14 mouse cellular contexts compared by ENCODE assay signal in the genomic region with DNA sequence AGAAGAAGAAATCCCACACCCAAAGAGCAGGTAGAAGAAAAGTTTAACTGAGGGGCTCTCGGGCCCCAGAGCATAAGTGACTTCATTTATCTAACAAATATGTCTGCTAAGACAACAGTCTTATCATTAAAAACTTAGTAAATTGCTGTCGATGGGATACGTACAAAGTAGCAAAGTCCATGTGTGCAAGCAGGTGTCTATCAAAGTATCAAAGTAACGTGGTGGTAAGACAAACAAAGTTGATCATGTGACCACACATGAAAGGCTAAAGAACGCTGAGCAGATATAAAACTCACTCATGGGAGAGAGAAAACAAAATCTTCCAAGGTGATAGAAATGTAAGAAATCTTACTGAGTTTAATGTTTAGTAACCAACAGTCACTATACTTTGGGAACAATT.
"Had no signal": no experiment of that assay in that cellular context is flagged by ENCODE, and none has a peak within 500 bp of the region (broad histone marks: within the 10 kb centered on the region; RNA-seq: fewer than 3 reads in every experiment).

No protein-coding gene starts in this region.

- H3K9me3 ChIP-seq: limb, embryonic 12.5 days; midbrain, embryonic 13.5 days; neural tube, embryonic 15.5 days had no signal

- H3K36me3 ChIP-seq: limb, embryonic 12.5 days; midbrain, embryonic 13.5 days; neural tube, embryonic 15.5 days had no signal

- H3K4me2 ChIP-seq: limb, embryonic 12.5 days; midbrain, embryonic 13.5 days; neural tube, embryonic 15.5 days had no signal

- H3K27ac ChIP-seq: limb, embryonic 12.5 days; liver, embryonic 14.5 days; midbrain, embryonic 13.5 days; neural tube, embryonic 15.5 days had no signal

- H3K4me1 ChIP-seq: limb, embryonic 12.5 days; midbrain, embryonic 13.5 days; neural tube, embryonic 15.5 days had no signal

- H3K9ac ChIP-seq: limb, embryonic 12.5 days; liver, embryonic 14.5 days; midbrain, embryonic 13.5 days; neural tube, embryonic 15.5 days had no signal

- H3K27me3 ChIP-seq: limb, embryonic 12.5 days; midbrain, embryonic 13.5 days; neural tube, embryonic 15.5 days had no signal

- ATAC-seq: inflammation-experienced regulatory T-cells, adult 6 months; lung, postnatal 0 days; midbrain, embryonic 13.5 days had no signal

- H3K4me3 ChIP-seq: limb, embryonic 12.5 days; midbrain, embryonic 13.5 days; neural tube, embryonic 15.5 days had no signal

- DNase-seq: kidney, adult 8-10 months; kidney, postnatal 36 days; liver; lung, adult 2 months; lung, postnatal 36 days; right cerebral cortex, postnatal 4 days; spleen, adult 18-20 months; thymus, postnatal 25 days had no signal
